Mouse (Mus musculus) hindbrain, embryonic 12.5 days (tissue): ENCODE data around the gene Plcb4. TPM values are rescaled to one million over a fixed set of nuclear protein-coding genes. Genes with fewer than 3 reads are reported as not detected.

Experiments
- ATAC-seq: fragments of 200-750 bp; cut with Nextera tagmentation; 2 replicates; pipeline ENCODE4 v1.8.0; 2017; ENCODE audit warnings: moderate TSS enrichment; ENCODE audit not compliant: low FRiP score
- H3K27ac ChIP-seq: fragments of 300-500 bp; sonication (generic); 2 replicates; pipeline ENCODE4 v1.5.1; 2016; ENCODE audit warnings: mild to moderate bottlenecking
- H3K27me3 ChIP-seq: fragments of 300-500 bp; sonication (generic); 2 replicates; pipeline ENCODE4 v1.6.1; 2016; ENCODE audit warnings: mild to moderate bottlenecking
- H3K36me3 ChIP-seq: fragments of 300-500 bp; sonication (generic); 2 replicates; pipeline ENCODE4 v1.6.1; 2016; ENCODE audit warnings: mild to moderate bottlenecking
- H3K4me1 ChIP-seq: fragments of 300-500 bp; sonication (generic); 2 replicates; pipeline ENCODE4 v1.6.1; 2016
- H3K4me2 ChIP-seq: fragments of 300-500 bp; sonication (generic); replicated peaks from 2 replicates; pipeline ENCODE4 v1.6.1; 2016; ENCODE audit warnings: mild to moderate bottlenecking
- H3K4me3 ChIP-seq: fragments of 300-500 bp; sonication (generic); 2 replicates; pipeline ENCODE4 v1.5.1; 2016; ENCODE audit warnings: mild to moderate bottlenecking
- H3K9ac ChIP-seq: fragments of 300-500 bp; sonication (generic); 2 replicates; pipeline ENCODE4 v1.6.1; 2016; ENCODE audit warnings: mild to moderate bottlenecking, moderate library complexity
- H3K9me3 ChIP-seq: fragments of 300-500 bp; sonication (generic); replicated peaks from 2 replicates; pipeline ENCODE4 v1.6.1; 2016; ENCODE audit warnings: mild to moderate bottlenecking
- WGBS: fragments of 180-500 bp; shearing (Covaris S2); methylation state at CpG from one replicate; pipeline ENCODE4 v1.1.7; 2016; 5-methylcytosine and 5-hydroxymethylcytosine counted together
- polyA plus RNA-seq: library from polyadenylated mRNA; unstranded; fragments of >200 nt; fragmentation: Nextera tagmentation; extraction: Ambion mirVana; gene quantifications from 2 replicates; pipeline ENCODE4 v1.2.1, GENCODE M21; 2016

The Plcb4 gene
- polyA plus RNA-seq, 1 experiment from 2014 or later = 29.8 TPM

DNA sequence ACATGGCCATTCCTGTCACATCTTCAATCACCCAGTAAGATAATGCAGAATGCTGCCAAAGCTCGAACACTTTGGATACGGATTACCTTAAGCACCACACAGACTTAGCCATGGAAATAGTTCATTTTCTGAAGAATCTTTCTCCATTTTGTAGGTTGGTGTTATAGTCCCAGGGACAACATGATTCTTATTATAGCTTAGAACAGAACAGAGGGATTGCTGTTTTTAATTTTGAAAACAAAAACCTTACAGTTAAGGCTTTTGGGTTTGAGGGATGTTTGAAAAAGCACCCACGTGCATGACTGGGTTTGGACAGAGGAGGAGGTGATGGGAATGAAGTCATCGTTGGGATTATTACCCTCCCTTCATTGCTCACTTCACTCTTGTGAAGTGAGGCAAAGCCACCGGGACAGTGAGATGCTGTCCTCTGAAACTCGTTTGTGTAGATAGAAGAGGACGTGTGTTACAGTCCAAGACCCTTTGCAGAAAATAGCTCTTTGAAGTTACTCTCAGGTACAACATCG lies 18.2 kb downstream of the Plcb4 start:
- Histone ChIP-seq H3K27me3 (no peaks in the 10 kb centered on the region), H3K4me1 (peaks cover 7% of the 10 kb centered on the region; the same call in 1 of the 2 replicates), H3K36me3 (no peaks in the 10 kb centered on the region), H3K4me3 (no peak overlapping the region), H3K9ac (no peak overlapping the region), H3K27ac (no peak overlapping the region), H3K9me3 (no peaks in the 10 kb centered on the region), H3K4me2 (no peak overlapping the region)
- no peak for ATAC-seq
- 63% methylated on average over 8 of the region's 8 CpGs for WGBS

DNA sequence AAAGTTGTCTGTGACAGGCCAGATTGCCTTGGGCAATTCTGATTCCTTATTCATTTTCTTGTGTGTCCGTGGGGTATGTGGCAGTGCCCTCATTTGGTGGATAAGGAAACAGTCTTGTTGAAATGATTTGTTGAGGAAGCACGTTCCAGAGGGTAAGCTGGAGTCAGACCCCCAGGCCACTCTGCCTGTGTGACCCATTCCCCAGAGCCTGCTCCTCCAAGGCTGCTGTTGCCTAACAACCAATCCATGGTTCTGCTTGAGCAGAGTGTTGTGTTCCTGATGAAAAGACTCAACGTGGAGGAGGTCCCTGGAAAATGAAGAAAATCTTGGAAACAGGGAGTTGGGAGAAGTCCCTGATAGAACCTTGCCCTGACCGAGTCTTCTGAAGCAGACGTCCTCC lies 18.8 kb downstream of the Plcb4 start:
- H3K4me2 ChIP-seq = no peak overlapping the region
- no peak overlapping the region for H3K4me3 ChIP-seq
- no peak for ATAC-seq
- WGBS = 65% methylated on average over 5 of the region's 5 CpGs
- H3K36me3 ChIP-seq = no peaks in the 10 kb centered on the region
- H3K27me3 ChIP-seq = no peaks in the 10 kb centered on the region
- no peak overlapping the region for H3K27ac ChIP-seq
- no peak overlapping the region for H3K9ac ChIP-seq
- no peaks in the 10 kb centered on the region for H3K9me3 ChIP-seq
- H3K4me1 ChIP-seq = peaks cover 7% of the 10 kb centered on the region; the same call in 1 of the 2 replicates

DNA sequence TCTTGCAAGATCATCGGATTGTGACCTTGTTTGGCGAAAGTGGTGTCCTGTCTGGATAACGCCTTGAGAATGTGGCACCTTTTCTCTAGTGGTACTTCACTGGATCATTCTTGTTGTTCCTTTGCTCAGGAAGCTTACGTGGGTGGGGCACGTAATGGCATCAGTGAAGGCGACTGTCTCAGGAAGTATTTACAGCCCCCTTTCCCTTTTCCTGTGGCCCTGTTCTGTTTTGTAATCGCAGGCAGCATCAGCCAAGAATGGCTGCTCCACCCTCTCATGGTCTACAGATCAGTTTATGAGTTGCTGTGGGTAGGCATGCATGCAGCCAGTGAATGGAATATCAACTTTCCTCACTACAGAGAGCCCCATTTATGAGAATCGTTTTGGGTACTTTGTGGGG lies 21.2 kb downstream of the Plcb4 start:
- no peak for ATAC-seq

DNA sequence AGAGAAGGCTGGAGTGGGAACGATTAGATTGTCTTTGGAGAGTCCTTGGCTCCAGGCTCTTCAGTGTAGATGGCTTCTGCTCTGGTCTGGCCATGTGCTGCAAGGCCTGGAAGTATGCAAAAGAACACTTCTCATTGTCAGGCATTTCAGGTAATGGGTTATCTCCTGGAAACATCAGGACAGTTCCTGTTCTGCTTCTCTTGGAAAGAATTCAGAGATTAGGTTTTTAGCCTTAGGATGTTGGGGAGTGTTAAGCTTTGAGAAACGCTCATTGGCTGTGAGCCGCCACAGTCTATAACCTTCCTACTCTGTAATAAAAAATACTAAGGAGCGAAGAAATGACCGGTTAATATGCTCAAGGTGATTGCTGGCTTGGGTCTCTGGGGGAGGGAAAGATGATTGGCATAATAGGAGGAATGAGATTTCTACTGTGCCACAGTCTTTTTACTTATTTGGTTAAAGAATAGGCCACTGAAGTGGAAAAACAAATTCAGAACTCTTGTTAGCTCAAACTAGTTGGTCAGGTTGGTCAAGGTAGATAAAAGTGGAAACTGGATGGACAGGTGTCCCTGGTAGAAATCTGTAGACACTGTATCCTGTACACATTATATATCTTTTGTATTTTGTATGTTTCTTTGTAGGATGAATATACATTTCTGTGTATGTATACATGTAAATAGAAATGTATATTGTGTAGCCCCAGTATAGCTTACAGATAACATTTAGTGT lies 21.8 kb downstream of the Plcb4 start:
- Histone ChIP-seq H3K27ac (no peak overlapping the region), H3K27me3 (no peaks in the 10 kb centered on the region), H3K4me1 (peaks cover 7% of the 10 kb centered on the region; the same call in 1 of the 2 replicates), H3K4me2 (no peak overlapping the region), H3K36me3 (no peaks in the 10 kb centered on the region), H3K9me3 (no peaks in the 10 kb centered on the region), H3K4me3 (no peak overlapping the region), H3K9ac (no peak overlapping the region)
- 88% methylated on average over 5 of the region's 5 CpGs for WGBS
- no peak for ATAC-seq

More for the DNA sequence above, 21.2 kb downstream of the Plcb4 start:
- WGBS = 91% methylated on average over 8 of the region's 8 CpGs
- Histone ChIP-seq H3K27me3 (no peaks in the 10 kb centered on the region), H3K4me1 (peaks cover 7% of the 10 kb centered on the region; the same call in 1 of the 2 replicates), H3K9ac (no peak overlapping the region), H3K36me3 (no peaks in the 10 kb centered on the region), H3K9me3 (no peaks in the 10 kb centered on the region), H3K4me2 (no peak overlapping the region), H3K4me3 (no peak overlapping the region), H3K27ac (no peak overlapping the region)

DNA sequence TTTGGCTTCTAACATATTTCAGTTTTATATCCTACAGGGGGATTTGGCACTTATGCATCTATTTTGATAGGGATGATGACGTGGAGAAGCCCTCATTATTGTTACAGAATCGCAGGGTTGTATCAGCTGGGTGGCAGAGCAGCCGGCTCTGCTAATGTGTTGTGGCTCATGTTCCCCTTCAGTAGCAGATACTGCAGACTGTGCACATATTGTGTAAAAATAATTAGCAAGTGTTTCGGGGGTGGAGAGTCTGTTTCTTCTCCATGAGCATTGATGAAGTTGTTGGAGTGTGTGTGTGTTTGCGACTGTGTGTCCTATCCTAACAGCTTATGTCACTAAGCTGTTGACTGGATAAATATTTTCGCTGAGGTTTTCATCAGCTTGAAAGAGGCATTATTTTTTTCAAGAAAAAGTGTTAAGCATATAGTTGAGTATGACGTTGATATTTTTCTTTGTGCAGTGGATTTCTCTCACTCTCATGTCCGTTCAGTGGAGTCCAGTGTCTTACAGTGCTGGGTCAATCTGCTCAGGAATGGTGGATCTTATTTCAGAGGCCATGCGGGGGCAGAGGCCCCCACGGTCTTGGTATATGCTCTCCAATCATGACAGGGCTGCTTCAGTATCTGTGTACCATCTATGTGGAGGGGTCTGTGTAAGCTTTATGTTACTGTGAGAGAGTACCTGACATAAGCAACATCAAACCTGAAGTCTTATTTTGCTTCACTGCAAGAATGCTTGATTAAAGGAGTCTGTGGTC lies 25.1 kb downstream of the Plcb4 start:
- Histone ChIP-seq H3K27ac (no peak overlapping the region), H3K9me3 (no peaks in the 10 kb centered on the region), H3K4me2 (no peak overlapping the region), H3K36me3 (no peaks in the 10 kb centered on the region), H3K4me3 (no peak overlapping the region), H3K4me1 (no peaks in the 10 kb centered on the region), H3K9ac (no peak overlapping the region), H3K27me3 (no peaks in the 10 kb centered on the region)
- WGBS = 79% methylated on average over 10 of the region's 10 CpGs
- ATAC-seq = no peak

DNA sequence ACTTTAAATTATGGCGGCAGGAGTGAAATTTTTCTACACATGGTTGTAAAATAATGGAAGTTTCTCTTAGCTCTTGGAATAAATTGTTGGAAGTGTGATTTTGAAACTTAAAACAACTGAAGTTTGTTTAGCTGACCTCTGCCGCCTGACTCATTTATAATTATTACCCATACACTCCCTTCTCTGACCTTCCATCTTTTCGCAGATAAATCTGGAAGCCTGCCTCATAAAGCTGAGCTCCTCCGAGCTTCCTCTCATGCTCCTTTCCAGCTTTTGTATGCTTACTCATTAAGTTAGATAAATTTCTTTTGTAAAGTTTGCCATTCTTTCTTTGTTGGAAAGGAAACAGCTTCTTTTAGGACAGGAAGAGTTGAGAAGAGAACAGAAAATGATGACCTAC lies 27.9 kb downstream of the Plcb4 start:
- Histone ChIP-seq H3K4me2 (no peak overlapping the region), H3K9me3 (no peaks in the 10 kb centered on the region), H3K27ac (no peak overlapping the region), H3K27me3 (no peaks in the 10 kb centered on the region), H3K4me1 (no peaks in the 10 kb centered on the region), H3K4me3 (no peak overlapping the region), H3K36me3 (no peaks in the 10 kb centered on the region), H3K9ac (no peak overlapping the region)
- 93% methylated on average over 4 of the region's 4 CpGs for WGBS
- ATAC-seq = no peak

DNA sequence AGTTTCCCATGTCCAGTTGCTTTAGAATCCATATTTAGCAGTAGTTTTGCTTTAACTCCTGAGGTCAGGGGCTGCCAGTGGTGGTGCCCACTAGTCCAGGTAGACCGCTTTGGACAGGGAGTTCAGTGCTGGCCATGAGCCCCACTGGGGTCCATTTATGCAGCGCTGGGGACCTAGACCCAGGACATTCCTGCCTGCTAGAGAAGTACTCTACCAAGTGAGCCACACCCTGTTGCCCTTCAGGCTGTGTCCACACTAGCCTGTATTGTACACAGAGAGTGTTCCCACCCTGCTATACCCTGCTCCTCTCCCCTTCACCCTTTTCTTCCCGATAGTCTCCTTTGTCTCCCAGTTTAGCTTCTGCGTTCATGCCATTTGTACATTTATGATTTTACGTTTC lies 28.8 kb downstream of the Plcb4 start:
- ATAC-seq = no peak
- Histone ChIP-seq H3K9ac (no peak overlapping the region), H3K27me3 (no peaks in the 10 kb centered on the region), H3K4me1 (0 out of 2 replicates have a peak, but pooled peaks cover 2% of the 10 kb centered on the region), H3K36me3 (no peaks in the 10 kb centered on the region), H3K4me2 (no peak overlapping the region), H3K27ac (no peak overlapping the region), H3K9me3 (no peaks in the 10 kb centered on the region), H3K4me3 (no peak overlapping the region)
- 91% methylated on average over 5 of the region's 5 CpGs for WGBS

DNA sequence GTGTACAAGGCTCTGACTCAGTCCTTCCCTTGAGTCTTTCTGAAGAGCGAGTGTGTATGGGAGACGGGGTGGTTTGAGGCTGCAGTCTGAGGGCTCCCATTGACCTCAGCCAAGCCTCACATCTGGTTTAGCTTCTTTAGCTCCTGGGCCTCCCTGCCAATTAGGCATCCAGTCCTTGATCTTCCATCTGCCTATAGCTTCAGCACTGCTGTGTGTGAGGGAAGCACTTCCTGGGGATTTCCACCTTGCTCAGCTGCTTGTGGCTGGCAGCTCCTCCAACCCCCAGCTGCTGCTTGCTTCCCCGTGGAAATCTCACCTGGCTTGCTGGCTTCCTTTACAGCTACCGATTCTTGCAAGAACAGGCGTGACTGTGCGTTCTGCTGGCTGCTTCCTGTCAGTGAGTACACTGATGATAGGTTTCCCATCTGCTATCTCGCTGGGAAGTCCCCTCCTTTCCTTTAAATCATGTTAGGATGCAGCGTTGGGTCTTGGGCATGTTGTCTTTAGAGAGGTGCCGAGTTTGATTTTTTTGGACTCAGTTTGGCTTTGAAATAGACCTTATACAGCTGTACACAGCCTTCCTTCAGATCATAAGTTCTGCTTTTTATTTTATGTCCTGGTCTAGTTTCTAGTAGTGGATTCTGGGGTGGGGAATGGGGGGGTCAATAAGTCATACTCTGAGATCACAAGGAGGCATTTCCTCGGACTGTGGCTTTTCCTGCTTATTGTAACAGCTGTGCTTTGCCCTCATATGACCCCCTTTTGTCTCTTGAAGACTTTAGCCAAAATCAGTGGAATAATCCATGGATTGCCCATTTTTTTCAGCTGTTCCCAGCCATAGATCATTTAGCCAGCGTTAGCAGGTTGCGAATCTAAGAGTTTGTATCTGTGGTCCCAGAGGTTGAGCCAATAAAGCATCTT lies 34.0 kb downstream of the Plcb4 start:
- ATAC-seq = no peak
- H3K36me3 ChIP-seq = no peaks in the 10 kb centered on the region
- H3K4me3 ChIP-seq = no peak overlapping the region
- H3K4me2 ChIP-seq = no peak overlapping the region
- H3K27ac ChIP-seq = no peak overlapping the region
- 65% methylated on average over 12 of the region's 12 CpGs for WGBS
- H3K9ac ChIP-seq = no peak overlapping the region
- H3K4me1 ChIP-seq = 0 out of 2 replicates have a peak, but pooled peaks cover 5% of the 10 kb centered on the region
- H3K27me3 ChIP-seq = no peaks in the 10 kb centered on the region
- H3K9me3 ChIP-seq = no peaks in the 10 kb centered on the region

DNA sequence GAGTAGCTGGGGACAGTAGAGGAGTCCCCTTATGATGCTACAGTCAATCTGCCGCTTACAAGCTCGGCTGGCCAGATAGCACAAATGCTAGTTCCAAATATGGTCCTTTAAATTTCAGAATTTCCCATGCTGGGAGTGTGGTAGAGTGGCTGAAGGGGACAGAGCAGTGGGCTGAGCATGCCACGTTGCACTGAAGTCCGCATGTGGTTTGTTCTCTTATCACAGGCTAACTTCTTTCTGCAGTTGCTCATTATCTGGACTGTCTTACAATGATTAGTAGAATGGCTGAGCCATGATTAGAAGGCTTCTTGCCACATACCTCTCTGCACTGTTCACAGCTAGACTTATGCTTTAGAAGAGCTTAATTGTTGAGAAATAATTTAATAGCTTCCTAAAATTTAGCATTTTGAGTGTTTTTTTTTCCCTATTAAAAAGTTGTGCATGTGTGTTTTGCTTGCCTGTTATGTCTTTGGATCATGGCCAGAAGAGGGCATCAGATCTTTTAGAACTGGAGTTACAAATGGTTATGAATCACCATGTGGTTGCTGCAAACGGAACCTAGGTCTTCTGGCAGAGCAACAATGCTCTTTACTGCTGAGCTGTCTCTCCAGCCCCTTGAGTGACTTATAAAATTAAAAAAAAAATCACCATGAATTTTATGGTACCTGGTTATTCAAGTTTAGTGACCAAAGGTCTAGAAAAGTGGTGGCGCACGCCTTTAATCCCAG lies 42.0 kb downstream of the Plcb4 start:
- no peak for ATAC-seq
- no peak overlapping the region for H3K4me2 ChIP-seq
- no peak overlapping the region for H3K27ac ChIP-seq
- WGBS = 91% methylated on average over 7 of the region's 7 CpGs
- H3K27me3 ChIP-seq = no peaks in the 10 kb centered on the region
- no peak overlapping the region for H3K4me3 ChIP-seq
- H3K9me3 ChIP-seq = no peaks in the 10 kb centered on the region
- no peaks in the 10 kb centered on the region for H3K4me1 ChIP-seq
- no peaks in the 10 kb centered on the region for H3K36me3 ChIP-seq
- no peak overlapping the region for H3K9ac ChIP-seq

DNA sequence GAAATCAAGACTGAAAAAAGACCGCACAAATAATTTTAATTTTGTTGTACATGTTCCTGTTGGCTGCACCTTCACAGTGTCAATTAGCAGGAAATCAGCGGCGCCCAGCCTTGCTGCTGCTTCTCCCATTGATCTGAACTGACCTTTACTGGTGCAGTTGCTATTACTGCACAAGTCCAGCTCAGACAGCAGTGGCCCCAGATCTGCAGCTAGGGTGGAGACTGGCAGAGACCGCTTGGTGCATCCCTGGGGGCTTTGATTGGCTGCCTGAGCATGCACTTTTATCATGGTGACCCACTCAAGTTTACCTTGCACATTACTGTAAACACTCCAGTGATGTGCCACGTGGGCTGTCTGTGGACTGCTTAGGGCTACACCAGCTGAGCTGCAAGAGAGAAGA lies 45.9 kb downstream of the Plcb4 start:
- ATAC-seq = no peak
- no peaks in the 10 kb centered on the region for H3K27me3 ChIP-seq
- no peaks in the 10 kb centered on the region for H3K9me3 ChIP-seq
- no peak overlapping the region for H3K4me3 ChIP-seq
- no peaks in the 10 kb centered on the region for H3K36me3 ChIP-seq
- H3K27ac ChIP-seq = no peak overlapping the region
- no peak overlapping the region for H3K4me2 ChIP-seq
- H3K9ac ChIP-seq = no peak overlapping the region
- WGBS = 84% methylated on average over 5 of the region's 5 CpGs
- no peaks in the 10 kb centered on the region for H3K4me1 ChIP-seq

DNA sequence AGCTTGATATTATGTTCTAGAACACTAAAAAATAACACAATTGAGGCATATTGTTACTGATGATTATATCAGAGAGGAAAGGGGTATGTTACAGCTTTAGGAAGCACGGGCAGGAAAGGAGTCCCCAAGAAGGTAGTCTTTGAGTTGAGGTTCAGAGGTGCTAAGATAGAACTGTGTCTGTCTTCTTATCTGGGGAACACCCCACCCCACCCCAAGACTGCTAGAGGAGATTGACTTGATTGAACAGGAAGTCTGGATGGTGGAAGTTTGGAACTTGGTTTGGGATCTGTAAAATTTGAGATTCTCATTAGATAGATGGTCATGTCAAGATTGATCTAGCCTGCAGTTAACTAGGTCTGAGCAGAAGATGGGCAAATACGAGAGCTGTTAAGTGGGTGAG lies 48.5 kb downstream of the Plcb4 start:
- no peaks in the 10 kb centered on the region for H3K36me3 ChIP-seq
- H3K9ac ChIP-seq = no peak overlapping the region
- H3K27ac ChIP-seq = no peak overlapping the region
- H3K9me3 ChIP-seq = no peaks in the 10 kb centered on the region
- no peak overlapping the region for H3K4me3 ChIP-seq
- H3K27me3 ChIP-seq = no peaks in the 10 kb centered on the region
- H3K4me1 ChIP-seq = peaks cover 12% of the 10 kb centered on the region
- H3K4me2 ChIP-seq = no peak overlapping the region
- no peak for ATAC-seq
- WGBS = 88% methylated on average over 2 of the region's 2 CpGs
